Mouse (Mus musculus) kidney, embryonic 16.5 days (tissue): Measurements from ENCODE around the gene Brd3. TPM values are rescaled to one million over a fixed set of nuclear protein-coding genes. Genes with fewer than 3 reads are reported as not detected.
"Not testable (repeated sequence)": the region's sequence is repeated elsewhere in the genome, so short reads cannot be mapped to it uniquely, and the experiment has no call there.

ENCODE experiments used
- ATAC-seq: fragments of 200-750 bp; cut with Nextera tagmentation; 2 replicates; pipeline ENCODE4 v1.8.0; 2017; ENCODE audit warnings: moderate TSS enrichment; ENCODE audit not compliant: low FRiP score, low TSS enrichment
- H3K27ac ChIP-seq: fragments of 300-500 bp; sonication (generic); 2 replicates; pipeline ENCODE4 v1.5.1; 2014; ENCODE audit warnings: low read length
- H3K27me3 ChIP-seq: fragments of 300-500 bp; sonication (generic); 2 replicates; pipeline ENCODE4 v1.6.1; 2014; ENCODE audit warnings: low read length, control low read depth, mixed read lengths; ENCODE audit not compliant: insufficient read depth
- H3K36me3 ChIP-seq: fragments of 300-500 bp; sonication (generic); 2 replicates; pipeline ENCODE4 v1.6.1; 2014; ENCODE audit warnings: low read length, control low read depth, mixed read lengths; ENCODE audit not compliant: insufficient read depth
- H3K4me1 ChIP-seq: fragments of 300-500 bp; sonication (generic); 2 replicates; pipeline ENCODE4 v1.6.1; 2014; ENCODE audit warnings: low read length, control low read depth, mixed read lengths; ENCODE audit not compliant: insufficient read depth
- H3K4me2 ChIP-seq: fragments of 300-500 bp; sonication (generic); replicated peaks from 2 replicates; pipeline ENCODE4 v1.6.1; 2014; ENCODE audit warnings: low read depth, low read length
- H3K4me3 ChIP-seq: fragments of 300-500 bp; sonication (generic); 2 replicates; pipeline ENCODE4 v1.5.1; 2014; ENCODE audit warnings: mild to moderate bottlenecking, low read length
- H3K9ac ChIP-seq: fragments of 300-500 bp; sonication (generic); replicated peaks from 2 replicates; pipeline ENCODE4 v1.6.1; 2014; ENCODE audit warnings: low read length
- H3K9me3 ChIP-seq: fragments of 300-500 bp; sonication (generic); 2 replicates; pipeline ENCODE4 v1.6.1; 2016; ENCODE audit warnings: low read length, control low read depth
- WGBS: fragments of 180-500 bp; shearing (Covaris S2); extraction: QIAGEN DNeasy Blood & Tissue Kit; methylation state at CpG from one replicate; pipeline ENCODE4 v1.1.7; 2014; 5-methylcytosine and 5-hydroxymethylcytosine counted together
- polyA plus RNA-seq: library from polyadenylated mRNA; unstranded; fragments of >200 nt; fragmentation: Nextera tagmentation; extraction: Ambion mirVana; gene quantifications from 2 replicates; pipeline ENCODE4 v1.2.1, GENCODE M21; 2015

Gene Brd3
- polyA plus RNA-seq, 1 experiment from 2014 or later, result 103 TPM

DNA sequence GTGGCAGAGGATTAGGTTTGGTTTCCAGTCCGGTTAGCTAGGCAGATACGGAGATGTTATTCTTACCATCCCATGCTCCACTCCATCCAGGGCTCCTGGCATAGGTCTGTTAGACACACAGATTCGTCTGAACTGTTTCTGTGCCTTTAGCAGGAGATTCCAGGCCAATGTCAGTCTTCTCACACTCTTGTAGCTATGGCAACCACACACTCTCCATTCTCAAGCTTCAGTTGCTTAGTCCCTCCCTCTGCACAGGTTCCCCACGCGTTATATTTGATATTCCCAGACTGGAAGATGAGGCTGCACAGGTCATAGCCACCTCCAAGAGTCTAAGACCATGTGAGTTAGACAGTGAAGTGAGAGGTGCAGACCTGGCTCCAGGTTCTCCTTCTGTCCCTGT is 6.4 kb upstream of the Brd3 start:
- peak overlapping the region; percentile 81 for H3K4me2 ChIP-seq
- H3K36me3 ChIP-seq, result 0 out of 2 replicates have a peak, but pooled peaks cover 8% of the 10 kb centered on the region
- ATAC-seq, result no peak
- peak overlapping the region; percentile 91 for H3K27ac ChIP-seq
- H3K9me3 ChIP-seq, result no peaks in the 10 kb centered on the region
- H3K4me1 ChIP-seq, result peaks cover 29% of the 10 kb centered on the region
- H3K4me3 ChIP-seq, result peak overlapping the region; percentile 98
- 74% methylated on average over 5 of the region's 5 CpGs for WGBS
- H3K9ac ChIP-seq, result peak overlapping the region; percentile 95
- H3K27me3 ChIP-seq, result no peaks in the 10 kb centered on the region

DNA sequence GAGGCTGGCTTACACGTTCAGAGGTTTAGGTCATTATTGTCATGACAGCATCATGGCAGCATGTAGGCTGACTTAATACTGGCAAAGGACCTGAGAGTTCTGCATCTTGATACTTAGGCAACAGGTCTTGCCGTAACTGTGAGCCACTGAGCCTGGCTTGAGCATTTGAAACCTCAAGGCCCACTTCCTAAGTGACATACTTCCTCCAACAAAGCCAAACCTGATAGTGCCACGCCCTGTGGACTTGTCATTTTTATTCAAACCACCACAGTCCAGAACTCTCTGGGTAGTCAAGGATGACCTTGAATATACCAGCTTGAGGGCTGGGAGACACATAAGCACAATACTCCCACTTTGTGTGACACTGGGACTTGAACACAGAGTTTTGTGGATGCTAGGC is 5.4 kb upstream of the Brd3 start:
- H3K27me3 ChIP-seq, result no peaks in the 10 kb centered on the region
- no peak overlapping the region for H3K27ac ChIP-seq
- no peaks in the 10 kb centered on the region for H3K36me3 ChIP-seq
- peaks cover 29% of the 10 kb centered on the region for H3K4me1 ChIP-seq
- no peaks in the 10 kb centered on the region for H3K9me3 ChIP-seq
- H3K9ac ChIP-seq, result no peak overlapping the region
- H3K4me3 ChIP-seq, result no peak overlapping the region
- 92% methylated on average over 3 of the region's 3 CpGs for WGBS
- no peak for ATAC-seq
- H3K4me2 ChIP-seq, result no peak overlapping the region

GRCm38 (mm10) chr2:27510706-27511105 is 3.2 kb upstream of the Brd3 start:
- H3K9ac ChIP-seq, result no peak overlapping the region
- H3K27me3 ChIP-seq, result no peaks in the 10 kb centered on the region
- H3K27ac ChIP-seq, result no peak overlapping the region
- H3K36me3 ChIP-seq, result no peaks in the 10 kb centered on the region
- no peaks in the 10 kb centered on the region for H3K9me3 ChIP-seq
- H3K4me3 ChIP-seq, result no peak overlapping the region
- H3K4me1 ChIP-seq, result peaks cover 12% of the 10 kb centered on the region
- no peak for ATAC-seq
- no peak overlapping the region for H3K4me2 ChIP-seq
- WGBS, result 90% methylated on average over 7 of the region's 7 CpGs

- not testable (repeated sequence) for H3K36me3 ChIP-seq, H3K4me2 ChIP-seq, H3K27ac ChIP-seq, H3K9me3 ChIP-seq, ATAC-seq, H3K9ac ChIP-seq, H3K4me3 ChIP-seq, H3K27me3 ChIP-seq
- 81% methylated on average over 4 of the region's 4 CpGs for WGBS
- H3K4me1 ChIP-seq, result peaks cover 16% of the 10 kb centered on the region
These were observed 804 bp downstream of the Brd3 start for GRCm38 (mm10) chr2:27506658-27507057.

DNA sequence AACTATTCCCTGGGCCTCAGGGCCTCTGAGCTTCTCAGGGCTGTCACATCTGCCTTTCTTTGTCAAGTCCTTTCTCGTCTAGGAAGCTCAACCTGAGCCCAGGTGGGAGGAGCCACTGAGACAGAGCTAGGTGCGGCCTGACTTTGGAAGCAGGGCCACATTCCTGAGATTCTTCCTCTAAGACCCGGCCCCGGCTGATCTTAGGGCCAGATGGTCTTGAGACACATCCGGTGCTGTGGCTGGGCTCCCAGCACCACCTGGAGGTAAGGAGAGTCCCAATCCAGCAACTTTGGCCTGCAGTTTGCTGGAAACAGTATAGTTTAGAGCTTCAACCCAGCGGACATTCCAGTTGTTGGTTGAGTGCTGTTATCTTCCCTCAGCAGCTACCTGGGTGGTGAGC is 1.9 kb downstream of the Brd3 start:
- no peak overlapping the region for H3K4me3 ChIP-seq
- no peaks in the 10 kb centered on the region for H3K9me3 ChIP-seq
- 14% methylated on average over 6 of the region's 6 CpGs for WGBS
- no peaks in the 10 kb centered on the region for H3K36me3 ChIP-seq
- H3K27ac ChIP-seq, result peak overlapping the region; percentile 64
- no peak overlapping the region for H3K4me2 ChIP-seq
- H3K27me3 ChIP-seq, result no peaks in the 10 kb centered on the region
- peak overlapping the region; percentile 34; the same call in 1 of the 2 replicates for H3K9ac ChIP-seq
- peaks cover 16% of the 10 kb centered on the region for H3K4me1 ChIP-seq
- peak; percentile 87 for ATAC-seq

GRCm38 (mm10) chr2:27504113-27504885 is 3.2 kb downstream of the Brd3 start:
- Histone ChIP-seq H3K27me3 (no peaks in the 10 kb centered on the region), H3K4me1 (peaks cover 16% of the 10 kb centered on the region), H3K9ac (peak overlapping the region; percentile 31; the same call in 1 of the 2 replicates), H3K4me2 (no peak overlapping the region), H3K4me3 (no peak overlapping the region), H3K27ac (peak overlapping the region; percentile 64), H3K9me3 (no peaks in the 10 kb centered on the region), H3K36me3 (no peaks in the 10 kb centered on the region)
- ATAC-seq, result peak; percentile 29; the same call in 1 of the 2 replicates
- WGBS, result 48% methylated on average over 7 of the region's 7 CpGs

DNA sequence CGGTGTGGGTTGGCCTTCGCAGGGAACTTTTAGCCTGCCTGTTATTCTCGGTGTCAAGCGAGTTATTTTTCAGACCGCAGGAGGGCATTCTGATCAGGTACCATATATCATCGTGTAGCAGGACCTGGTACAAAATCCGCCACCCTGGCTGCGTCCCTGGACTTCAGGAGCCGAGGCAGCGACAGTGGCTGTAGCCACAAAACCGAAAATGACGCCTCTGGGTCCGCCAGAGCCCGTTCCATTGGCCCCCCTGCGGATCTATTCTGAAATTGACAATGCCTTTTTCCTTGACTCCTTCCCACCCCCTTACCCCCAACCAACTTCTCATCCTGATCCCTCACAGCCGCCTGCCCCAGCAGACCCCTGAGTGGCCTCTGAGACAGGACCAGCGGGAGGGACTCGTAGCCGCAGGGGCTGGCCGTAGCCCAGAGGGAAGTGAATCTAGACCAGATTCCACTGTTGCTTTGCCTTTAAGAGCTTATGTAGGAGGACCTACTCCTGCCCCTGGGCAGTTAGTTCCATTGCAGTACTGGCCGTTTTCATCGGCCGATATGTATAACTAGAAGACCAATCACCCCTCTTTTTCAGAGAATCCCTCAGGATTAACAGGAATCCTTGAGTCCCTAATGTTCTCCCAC is 11.0 kb downstream of the Brd3 start:
- peak overlapping the region; percentile 68; the same call in 1 of the 2 replicates for H3K27ac ChIP-seq
- no peaks in the 10 kb centered on the region for H3K36me3 ChIP-seq
- H3K4me1 ChIP-seq, result no peaks in the 10 kb centered on the region
- H3K9ac ChIP-seq, result no peak overlapping the region; the same call in 1 of the 2 replicates
- peaks cover 10% of the 10 kb centered on the region; the same call in 1 of the 2 replicates for H3K9me3 ChIP-seq
- peak overlapping the region; percentile 26 for H3K4me3 ChIP-seq
- ATAC-seq, result peak; percentile 51
- peak overlapping the region; percentile 45 for H3K4me2 ChIP-seq
- H3K27me3 ChIP-seq, result no peaks in the 10 kb centered on the region
- 49% methylated on average over 23 of the region's 23 CpGs for WGBS

- Histone ChIP-seq H3K27ac (no peak overlapping the region), H3K36me3 (no peaks in the 10 kb centered on the region), H3K9me3 (peaks cover 10% of the 10 kb centered on the region; the same call in 1 of the 2 replicates), H3K4me3 (no peak overlapping the region), H3K27me3 (no peaks in the 10 kb centered on the region), H3K4me2 (no peak overlapping the region), H3K9ac (no peak overlapping the region), H3K4me1 (no peaks in the 10 kb centered on the region)
- WGBS, result 94% methylated on average over 3 of the region's 3 CpGs
- no peak for ATAC-seq
These were observed 13.5 kb downstream of the Brd3 start for GRCm38 (mm10) chr2:27493971-27494370.

DNA sequence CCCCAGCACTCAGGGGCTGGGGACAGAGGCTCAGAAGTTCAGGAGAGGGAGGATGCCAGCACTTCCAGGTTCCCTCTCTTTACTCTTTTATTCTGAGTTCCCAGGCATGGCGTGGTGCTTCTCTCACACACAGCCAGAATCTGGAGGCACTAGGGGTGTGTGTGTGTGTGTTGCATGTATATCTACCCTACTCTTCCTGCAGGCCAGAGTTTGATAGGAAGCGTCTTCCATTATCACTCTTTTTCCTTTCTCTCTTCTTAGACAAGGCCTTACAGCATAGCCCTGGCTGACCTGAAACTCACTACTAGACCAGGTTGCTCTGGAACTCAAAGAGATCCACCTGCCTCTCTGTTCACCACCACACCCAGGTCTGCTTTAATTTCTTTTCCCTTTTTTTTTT is 16.5 kb downstream of the Brd3 start:
- no peak overlapping the region for H3K4me3 ChIP-seq

DNA sequence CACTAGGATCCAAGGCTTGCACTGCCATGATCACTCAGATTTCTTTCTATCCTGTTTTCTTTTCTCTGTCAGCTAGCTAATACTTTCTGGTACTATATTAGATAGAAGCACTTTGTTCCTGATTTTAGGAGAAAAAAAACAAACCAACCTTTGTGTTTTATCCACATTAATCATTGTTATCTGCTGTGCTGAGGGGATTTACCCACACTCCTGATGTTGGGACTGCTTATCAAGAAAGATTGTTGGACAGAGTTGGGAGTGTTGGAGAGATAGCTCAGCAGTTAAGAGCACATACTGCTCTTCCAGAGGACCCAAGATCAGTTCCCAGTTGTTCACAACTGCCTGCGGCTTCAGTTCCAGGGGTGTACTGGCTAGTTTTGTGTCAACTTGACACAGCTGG is 19.1 kb downstream of the Brd3 start:
- no peak overlapping the region for H3K4me3 ChIP-seq
- ATAC-seq, result no peak
- no peaks in the 10 kb centered on the region for H3K4me1 ChIP-seq
- no peak overlapping the region for H3K27ac ChIP-seq
- H3K9me3 ChIP-seq, result no peaks in the 10 kb centered on the region
- no peak overlapping the region for H3K9ac ChIP-seq
- no peaks in the 10 kb centered on the region for H3K36me3 ChIP-seq
- no peak overlapping the region for H3K4me2 ChIP-seq
- no peaks in the 10 kb centered on the region for H3K27me3 ChIP-seq
- WGBS, result 89% methylated on average over 1 of the region's 1 CpGs

More for the DNA sequence above, 16.5 kb downstream of the Brd3 start:
- no peak overlapping the region for H3K4me2 ChIP-seq
- H3K27me3 ChIP-seq, result no peaks in the 10 kb centered on the region
- WGBS, result 98% methylated on average over 2 of the region's 2 CpGs
- no peaks in the 10 kb centered on the region for H3K9me3 ChIP-seq
- no peak for ATAC-seq
- H3K36me3 ChIP-seq, result no peaks in the 10 kb centered on the region
- no peak overlapping the region for H3K27ac ChIP-seq
- H3K4me1 ChIP-seq, result no peaks in the 10 kb centered on the region
- H3K9ac ChIP-seq, result no peak overlapping the region
